Mouse (Mus musculus) adrenal gland, postnatal 0 days (tissue): Measurements from ENCODE around the gene Boll. TPM values are rescaled to one million over a fixed set of nuclear protein-coding genes. Genes with fewer than 3 reads are reported as not detected.

Experiments
- polyA plus RNA-seq: library from polyadenylated mRNA; unstranded; fragments of >200 nt; fragmentation: Nextera tagmentation; extraction: Ambion mirVana; gene quantifications from 2 replicates; pipeline ENCODE4 v1.2.1, GENCODE M21; 2015

Gene Boll
- polyA plus RNA-seq: 0.32 and 0.80 TPM in 2 replicates

GRCm38 (mm10) chr1:55363044-55363565 lies at the start of gene Boll:
TSS of gene Boll (minus strand) at chr1:55363469.

GRCm38 (mm10) chr1:55405272-55406022 lies 42.2 kb upstream of the Boll start, which contains the start of gene Plcl1:
TSS of gene Plcl1 (plus strand) at chr1:55405921.

DNA sequence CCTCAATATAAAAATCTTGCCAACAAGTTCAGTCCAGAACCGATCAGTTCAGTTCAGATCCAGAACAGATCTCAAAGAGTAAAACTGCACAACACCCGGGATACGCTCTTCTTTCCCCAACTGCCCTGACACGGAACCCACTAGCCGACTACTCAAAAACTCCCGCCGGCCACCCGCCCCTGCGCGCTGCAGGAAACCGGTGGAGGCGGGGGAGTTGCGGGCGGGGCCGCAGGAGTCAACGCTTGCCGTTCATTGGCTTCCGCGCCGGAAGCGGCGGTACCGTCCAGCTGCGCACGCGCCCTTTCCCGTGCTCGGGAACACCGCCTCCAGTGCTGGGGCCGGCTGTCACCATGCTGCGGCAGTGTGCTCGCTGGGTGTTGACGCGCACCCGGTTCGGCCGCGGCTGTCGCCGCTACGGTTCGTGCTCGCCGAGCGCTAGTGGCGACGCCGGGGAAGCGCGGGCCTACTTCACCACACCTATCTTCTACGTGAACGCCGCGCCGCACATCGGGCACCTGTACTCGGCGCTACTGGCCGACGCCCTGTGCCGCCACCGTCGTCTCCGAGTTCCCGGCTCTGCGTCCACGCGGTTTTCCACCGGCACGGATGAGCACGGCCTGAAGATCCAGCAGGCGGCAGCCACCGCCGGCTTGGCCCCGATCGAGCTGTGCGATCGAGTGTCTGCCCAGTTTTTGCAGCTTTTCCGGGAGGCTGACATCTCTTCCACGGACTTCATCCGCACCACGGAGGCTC lies 126.2 kb downstream of the Boll start, which contains the start of gene Mars2:
TSS of gene Mars2 (plus strand) at position 288 of the 753 bp plus-strand sequence.

GRCm38 (mm10) chr1:55226011-55226857 lies 137.0 kb downstream of the Boll start, which contains the start of gene Rftn2:
TSS of gene Rftn2 (minus strand) at chr1:55226782.

Other genes starting within 250 kb of the Boll start
- 462 and 610 TPM in 2 replicates for gene Mob4, start 232.2 kb downstream of the Boll start, polyA plus RNA-seq
- gene Rftn2, start 136.7 kb downstream of the Boll start, polyA plus RNA-seq: 14.8 and 25.9 TPM in 2 replicates
- 1.0 and 1.7 TPM in 2 replicates for gene Mars2, start 126.3 kb downstream of the Boll start, polyA plus RNA-seq
- gene Plcl1, start 42.5 kb upstream of the Boll start, polyA plus RNA-seq: 2.7 and 3.1 TPM in 2 replicates